Mouse (Mus musculus): ENCODE results near the gene Kalrn. TPM values are rescaled to one million over a fixed set of nuclear protein-coding genes. Genes with fewer than 3 reads are reported as not detected.

Gene Kalrn
- polyA plus RNA-seq, 1 experiment from 2014 or later, result 16.6 TPM

DNA sequence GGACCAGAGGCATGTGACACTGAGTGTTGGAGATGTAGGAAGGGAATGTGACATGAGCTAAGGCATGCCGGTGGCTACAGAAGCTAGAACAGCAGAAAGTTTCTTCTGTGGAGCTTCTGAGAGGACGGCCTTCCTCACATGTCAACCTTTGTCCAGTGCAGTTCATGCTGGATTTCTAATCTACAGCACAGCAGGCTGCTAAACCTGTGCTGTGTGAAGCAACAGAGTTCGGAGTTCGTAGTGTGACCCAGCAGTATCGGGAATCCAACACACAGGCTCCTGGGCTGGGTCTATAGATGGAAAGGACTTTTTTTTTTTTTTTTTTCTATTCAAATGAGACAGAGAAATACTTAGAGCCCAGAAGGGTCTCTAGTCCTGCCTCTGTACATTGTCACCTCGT, 468.9 kb downstream of the Kalrn start:
- WGBS, result 88% methylated on average over 6 of the region's 6 CpGs
- Histone ChIP-seq H3K36me3 (no peaks in the 10 kb centered on the region), H3K27ac (no peak overlapping the region), H3K9me3 (no peaks in the 10 kb centered on the region), H3K4me3 (no peak overlapping the region), H3K4me1 (replicated peaks) (no peaks in the 10 kb centered on the region), H3K27me3 (ENCODE audit: insufficient read depth, poor library complexity, severe bottlenecking) (no peaks in the 10 kb centered on the region)
- DNase-seq (ENCODE audit: low spot score), result no peak

DNA sequence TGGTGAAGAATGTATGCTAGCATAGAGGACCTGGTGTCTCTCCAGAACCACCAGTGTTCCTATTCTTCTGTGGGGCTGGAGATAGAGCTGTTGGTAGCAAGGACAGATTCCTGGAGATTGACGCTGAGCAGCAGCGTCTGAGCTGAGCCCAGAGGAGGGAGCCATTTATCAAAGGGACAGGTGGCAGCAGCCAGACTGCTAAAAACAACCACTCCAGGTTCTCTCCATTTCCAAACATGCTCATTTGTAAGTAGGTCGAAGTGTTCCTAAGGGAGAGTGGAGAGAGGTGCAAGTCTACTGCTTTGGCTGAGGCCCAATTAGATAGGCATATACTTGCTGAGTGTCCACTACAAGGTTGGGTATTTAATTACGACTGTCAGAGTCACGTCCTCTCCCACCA, 470.6 kb downstream of the Kalrn start:
- Histone ChIP-seq H3K36me3 (no peaks in the 10 kb centered on the region), H3K27ac (no peak overlapping the region), H3K4me3 (no peak overlapping the region), H3K9me3 (no peaks in the 10 kb centered on the region), H3K27me3 (ENCODE audit: insufficient read depth, poor library complexity, severe bottlenecking) (no peaks in the 10 kb centered on the region), H3K4me1 (replicated peaks) (no peaks in the 10 kb centered on the region)
- WGBS, result 68% methylated on average over 5 of the region's 5 CpGs
- no peak for DNase-seq (ENCODE audit: low spot score)

GRCm38 (mm10) chr16:34099795-34100194, 473.5 kb downstream of the Kalrn start:
- Histone ChIP-seq H3K36me3 (no peaks in the 10 kb centered on the region), H3K27ac (no peak overlapping the region), H3K4me1 (replicated peaks) (peaks cover 15% of the 10 kb centered on the region), H3K27me3 (ENCODE audit: insufficient read depth, poor library complexity, severe bottlenecking) (peaks cover 4% of the 10 kb centered on the region; the same call in 1 of the 2 replicates), H3K4me3 (no peak overlapping the region), H3K9me3 (no peaks in the 10 kb centered on the region)
- 78% methylated on average over 3 of the region's 3 CpGs for WGBS
- DNase-seq (ENCODE audit: low spot score), result no peak

GRCm38 (mm10) chr16:34095548-34096141, 477.7 kb downstream of the Kalrn start:
- no peaks in the 10 kb centered on the region for H3K36me3 ChIP-seq
- under 1% methylated on average over 34 of the region's 34 CpGs for WGBS
- peak overlapping the region; percentile 81 for H3K27ac ChIP-seq

DNA sequence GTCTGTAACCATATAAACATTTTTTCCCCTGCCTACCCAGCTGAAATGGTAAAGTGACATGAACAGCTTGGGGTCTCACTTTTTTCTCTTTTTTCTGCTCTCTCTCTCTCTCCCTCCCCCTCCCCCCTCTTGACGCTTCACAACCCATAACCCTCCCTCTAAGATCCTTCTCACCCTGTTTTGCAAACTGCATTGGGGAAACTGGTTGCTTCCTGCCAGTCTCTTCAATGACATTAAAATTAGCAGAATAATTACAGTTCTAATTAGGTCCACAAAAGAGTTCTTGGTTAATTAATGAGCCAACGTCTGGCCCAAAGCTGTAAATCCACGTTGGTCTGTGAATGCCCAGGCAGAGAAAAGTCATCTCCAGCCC, 478.3 kb downstream of the Kalrn start:
- H3K9me3 ChIP-seq, result no peaks in the 10 kb centered on the region
- H3K36me3 ChIP-seq, result no peaks in the 10 kb centered on the region
- H3K4me3 ChIP-seq, result peak overlapping the region; percentile 68
- peaks cover 4% of the 10 kb centered on the region; the same call in 1 of the 2 replicates for H3K27me3 ChIP-seq (ENCODE audit: insufficient read depth, poor library complexity, severe bottlenecking)
- no peak for DNase-seq (ENCODE audit: low spot score)
- peaks cover 34% of the 10 kb centered on the region for H3K4me1 ChIP-seq (replicated peaks)
- peak overlapping the region; percentile 82; the same call in 1 of the 2 replicates for H3K27ac ChIP-seq
- 1% methylated on average over 3 of the region's 3 CpGs for WGBS

More at GRCm38 (mm10) chr16:34095548-34096141, 477.7 kb downstream of the Kalrn start:
- Histone ChIP-seq H3K4me3 (peak overlapping the region; percentile 68), H3K4me1 (replicated peaks) (peaks cover 31% of the 10 kb centered on the region), H3K9me3 (no peaks in the 10 kb centered on the region), H3K27me3 (ENCODE audit: insufficient read depth, poor library complexity, severe bottlenecking) (peaks cover 4% of the 10 kb centered on the region; the same call in 1 of the 2 replicates)
- DNase-seq (ENCODE audit: low spot score), result peak; percentile 64

DNA sequence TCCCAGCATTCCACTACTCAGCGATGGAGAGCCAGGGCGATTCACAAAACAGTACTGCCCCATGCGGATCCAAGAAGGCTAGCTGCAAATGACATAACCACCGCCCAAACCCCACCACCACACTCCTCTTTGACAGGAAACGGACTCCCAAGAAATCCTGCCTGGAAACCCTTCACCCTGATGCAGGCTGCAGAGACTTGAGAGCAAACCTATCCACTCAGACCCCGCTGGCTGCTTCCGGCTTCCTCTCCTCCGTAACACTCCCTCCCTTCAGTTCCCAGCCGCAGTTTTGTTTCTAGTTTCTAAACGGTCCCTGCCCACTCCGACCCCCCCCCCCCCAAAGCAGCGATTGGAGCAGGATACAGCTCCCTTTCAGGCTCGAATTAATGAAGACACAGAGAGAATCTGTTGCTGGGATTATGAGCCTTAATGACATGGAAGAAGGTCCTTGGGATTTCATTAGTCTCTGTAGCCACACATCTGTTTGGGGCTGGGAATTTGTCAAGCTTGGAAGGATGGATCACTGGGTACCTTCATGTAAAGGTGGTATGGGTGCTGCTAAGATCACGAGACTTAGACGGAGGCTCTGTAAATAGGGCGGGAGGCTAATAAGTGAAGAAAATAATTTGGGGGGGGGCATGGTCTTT, 478.8 kb downstream of the Kalrn start:
- peaks cover 39% of the 10 kb centered on the region for H3K4me1 ChIP-seq (replicated peaks)
- peak; percentile 71 for DNase-seq (ENCODE audit: low spot score)
- peak overlapping the region; percentile 82 for H3K27ac ChIP-seq
- H3K36me3 ChIP-seq, result no peaks in the 10 kb centered on the region
- H3K27me3 ChIP-seq (ENCODE audit: insufficient read depth, poor library complexity, severe bottlenecking), result peaks cover 4% of the 10 kb centered on the region; the same call in 1 of the 2 replicates
- WGBS, result under 1% methylated on average over 16 of the region's 16 CpGs
- no peaks in the 10 kb centered on the region for H3K9me3 ChIP-seq
- peak overlapping the region; percentile 68 for H3K4me3 ChIP-seq

GRCm38 (mm10) chr16:34093734-34094445, 479.4 kb downstream of the Kalrn start:
- 4% methylated on average over 14 of the region's 14 CpGs for WGBS
- DNase-seq (ENCODE audit: low spot score), result no peak

DNA sequence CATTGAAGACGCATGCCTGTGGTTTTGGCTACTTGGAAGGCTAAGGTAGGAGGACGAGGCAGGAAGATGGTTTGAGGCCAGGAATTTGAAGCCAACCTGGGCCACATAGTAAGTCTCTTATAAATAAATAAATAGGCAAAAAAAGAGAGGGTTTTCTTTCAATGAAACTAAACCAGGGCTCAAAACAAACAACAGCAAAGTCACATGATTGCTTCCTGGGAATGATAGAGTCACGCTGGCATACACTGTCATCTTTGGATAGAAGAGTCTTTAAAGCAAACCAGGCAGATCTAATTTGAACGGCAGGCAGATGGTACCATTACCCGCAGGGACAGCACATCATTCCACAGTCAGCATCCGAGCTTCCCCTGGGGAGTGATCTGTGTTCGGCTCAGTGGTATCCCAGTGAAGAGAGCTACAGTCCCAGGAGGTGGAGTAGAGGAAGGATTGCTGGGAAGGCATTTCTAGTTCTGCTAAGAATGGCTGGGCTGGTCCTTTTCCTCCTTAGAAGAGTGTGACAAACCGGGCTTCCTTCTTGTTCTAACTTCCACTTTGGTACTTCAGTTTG, 483.7 kb downstream of the Kalrn start:
- H3K4me1 ChIP-seq (replicated peaks), result peaks cover 42% of the 10 kb centered on the region
- no peaks in the 10 kb centered on the region; the same call in 1 of the 2 replicates for H3K27me3 ChIP-seq (ENCODE audit: insufficient read depth, poor library complexity, severe bottlenecking)
- no peak for DNase-seq (ENCODE audit: low spot score)
- no peak overlapping the region for H3K27ac ChIP-seq
- no peak overlapping the region for H3K4me3 ChIP-seq
- no peaks in the 10 kb centered on the region for H3K9me3 ChIP-seq
- H3K36me3 ChIP-seq, result no peaks in the 10 kb centered on the region
- WGBS, result 38% methylated on average over 8 of the region's 8 CpGs

More at GRCm38 (mm10) chr16:34093734-34094445, 479.4 kb downstream of the Kalrn start:
- H3K36me3 ChIP-seq, result no peaks in the 10 kb centered on the region
- peak overlapping the region; percentile 68 for H3K4me3 ChIP-seq
- peak overlapping the region; percentile 82 for H3K27ac ChIP-seq
- H3K4me1 ChIP-seq (replicated peaks), result peaks cover 43% of the 10 kb centered on the region
- H3K27me3 ChIP-seq (ENCODE audit: insufficient read depth, poor library complexity, severe bottlenecking), result peaks cover 4% of the 10 kb centered on the region; the same call in 1 of the 2 replicates
- H3K9me3 ChIP-seq, result no peaks in the 10 kb centered on the region

- Histone ChIP-seq H3K4me3 (no peak overlapping the region), H3K27ac (no peak overlapping the region), H3K4me1 (replicated peaks) (peaks cover 36% of the 10 kb centered on the region), H3K27me3 (ENCODE audit: insufficient read depth, poor library complexity, severe bottlenecking) (no peaks in the 10 kb centered on the region; the same call in 1 of the 2 replicates), H3K9me3 (no peaks in the 10 kb centered on the region), H3K36me3 (no peaks in the 10 kb centered on the region)
- WGBS, result 88% methylated on average over 3 of the region's 3 CpGs
- DNase-seq (ENCODE audit: low spot score), result no peak
Observed at GRCm38 (mm10) chr16:34089022-34089421, 484.3 kb downstream of the Kalrn start.

GRCm38 (mm10) chr16:34088331-34088730, 485.0 kb downstream of the Kalrn start:
- no peaks in the 10 kb centered on the region for H3K36me3 ChIP-seq
- H3K4me3 ChIP-seq, result no peak overlapping the region
- no peak for DNase-seq (ENCODE audit: low spot score)
- H3K27me3 ChIP-seq (ENCODE audit: insufficient read depth, poor library complexity, severe bottlenecking), result no peaks in the 10 kb centered on the region
- WGBS, result 51% methylated on average over 4 of the region's 4 CpGs
- peaks cover 29% of the 10 kb centered on the region for H3K4me1 ChIP-seq (replicated peaks)
- H3K9me3 ChIP-seq, result no peaks in the 10 kb centered on the region
- peak overlapping the region; percentile 41 for H3K27ac ChIP-seq

- Histone ChIP-seq H3K4me3 (no peak overlapping the region), H3K27ac (no peak overlapping the region), H3K4me1 (replicated peaks) (peaks cover 38% of the 10 kb centered on the region), H3K27me3 (ENCODE audit: insufficient read depth, poor library complexity, severe bottlenecking) (no peaks in the 10 kb centered on the region), H3K36me3 (no peaks in the 10 kb centered on the region), H3K9me3 (no peaks in the 10 kb centered on the region)
- WGBS, result 89% methylated on average over 10 of the region's 10 CpGs
- DNase-seq (ENCODE audit: low spot score), result no peak
Observed at GRCm38 (mm10) chr16:34084135-34084920, 489.0 kb downstream of the Kalrn start.
